Mouse (Mus musculus) heart, adult 8-10 months (tissue): ENCODE data around the gene Cfap74. TPM values are rescaled to one million over a fixed set of nuclear protein-coding genes. Genes with fewer than 3 reads are reported as not detected.
"Not testable (repeated sequence)": the region's sequence is repeated elsewhere in the genome, so short reads cannot be mapped to it uniquely, and the experiment has no call there.

Experiments used
- DNase-seq: peaks from one replicate; pipeline ENCODE4 v3.0.0; 2022; ENCODE audit warnings: low spot score
- total RNA-seq, 4 experiments: library from RNA; stranded (reverse); gene quantifications; 2 replicates each; pipeline ENCODE4 v1.2.4; 2022

Cfap74 gene
- total RNA-seq, 4 experiments from 2014 or later, result 0.19 to 0.38 (median 0.27) TPM

GRCm38 (mm10) chr4:155469590-155470262 lies 60.7 kb downstream of the Cfap74 start:
- DNase-seq, result peak; percentile 68

GRCm38 (mm10) chr4:155470263-155470953 lies 61.4 kb downstream of the Cfap74 start:
- DNase-seq, result no peak

- DNase-seq, result no peak
These were observed 62.0 kb downstream of the Cfap74 start for GRCm38 (mm10) chr4:155470997-155471396.

GRCm38 (mm10) chr4:155471406-155471805 lies 62.4 kb downstream of the Cfap74 start:
- no peak for DNase-seq

- DNase-seq, result no peak
These were observed 63.8 kb downstream of the Cfap74 start for GRCm38 (mm10) chr4:155472716-155473290.

GRCm38 (mm10) chr4:155473319-155473718 lies 64.3 kb downstream of the Cfap74 start:
- DNase-seq, result peak; percentile 43

- DNase-seq, result not testable (repeated sequence)
These were observed 64.8 kb downstream of the Cfap74 start for GRCm38 (mm10) chr4:155473796-155474195.

- peak; percentile 79 for DNase-seq
These were observed 72.6 kb downstream of the Cfap74 start for GRCm38 (mm10) chr4:155481381-155482124.

- DNase-seq, result no peak
These were observed 73.1 kb downstream of the Cfap74 start for GRCm38 (mm10) chr4:155482125-155482480.

GRCm38 (mm10) chr4:155482733-155483540 lies 73.9 kb downstream of the Cfap74 start:
- no peak for DNase-seq

GRCm38 (mm10) chr4:155485521-155485920 lies 76.5 kb downstream of the Cfap74 start:
- no peak for DNase-seq

- no peak for DNase-seq
These were observed 78.8 kb downstream of the Cfap74 start for GRCm38 (mm10) chr4:155487746-155488145.

- DNase-seq, result peak; percentile 73
These were observed 79.4 kb downstream of the Cfap74 start for GRCm38 (mm10) chr4:155488232-155489025.

- no peak for DNase-seq
These were observed 80.3 kb downstream of the Cfap74 start for GRCm38 (mm10) chr4:155489101-155489970.

- no peak for DNase-seq
These were observed 81.5 kb downstream of the Cfap74 start for GRCm38 (mm10) chr4:155490456-155490855.

- peak; percentile 89 for DNase-seq
These were observed 82.1 kb downstream of the Cfap74 start, which contains the start of gene Gnb1 for GRCm38 (mm10) chr4:155490990-155491504. TSS of gene Gnb1 (plus strand) at chr4:155491361.

- DNase-seq, result no peak
These were observed 82.6 kb downstream of the Cfap74 start for GRCm38 (mm10) chr4:155491529-155492130.

GRCm38 (mm10) chr4:155492131-155492633 lies 83.2 kb downstream of the Cfap74 start:
- DNase-seq, result peak; percentile 44
